ENCODE assay signal across 8 mouse cellular contexts in genomic region chr5:120579211-120579897, GRCm38 (mm10). TPM values are rescaled to one million over a fixed set of nuclear protein-coding genes. Genes with fewer than 3 reads are reported as not detected.
DNase-seq lines count a peak whose midpoint lies in the region; ATAC-seq and TF ChIP-seq lines count a peak whose summit lies in the region.

No protein-coding gene starts in this region.

- TF ChIP-seq POLR2A in small intestine, adult 2 months (IDR thresholded peaks at IDR 0.05; ENCODE audit: low read depth, low read length): no peak

- no peak for TF ChIP-seq CTCF in hindbrain, postnatal 0 days (IDR thresholded peaks at IDR 0.05; ENCODE audit: low read depth)
- no peak for TF ChIP-seq CTCF in small intestine, adult 2 months (IDR thresholded peaks at IDR 0.05; ENCODE audit: extremely low read depth, insufficient read length, insufficient replicate concordance, low read depth, low read length)

- peak overlapping the region; percentile 70 for H3K27ac ChIP-seq in hindbrain, postnatal 0 days
- peak overlapping the region; percentile 97 for H3K27ac ChIP-seq in liver, embryonic 15.5 days (replicated peaks)
- peak overlapping the region; percentile 68 for H3K27ac ChIP-seq in small intestine, adult 2 months (ENCODE audit: insufficient read depth, low read depth, low read length)

- peak overlapping the region; percentile 13; the same call in 1 of the 2 replicates for H3K4me2 ChIP-seq in hindbrain, postnatal 0 days (ENCODE audit: low read depth, low read length)
- H3K4me2 ChIP-seq in liver, embryonic 15.5 days: peak overlapping the region; percentile 72

- WGBS in hindbrain, postnatal 0 days: 39% methylated on average over 26 of the region's 26 CpGs
- WGBS in liver, embryonic 15.5 days (ENCODE audit: insufficient replicate concordance): 50% methylated on average over 26 of the region's 26 CpGs
- 52% methylated on average over 26 of the region's 26 CpGs for WGBS in small intestine, adult 2 months

- H3K4me3 ChIP-seq in hindbrain, postnatal 0 days (ENCODE audit: low read length): no peak overlapping the region
- 0 out of 2 replicates have a peak overlapping the region, but pooled peaks have one; percentile 36 for H3K4me3 ChIP-seq in liver, embryonic 15.5 days (replicated peaks)
- peak overlapping the region; percentile 6 for H3K4me3 ChIP-seq in small intestine, adult 2 months (ENCODE audit: low read depth, low read length)

- peaks cover 12% of the 10 kb centered on the region for H3K36me3 ChIP-seq in hindbrain, postnatal 0 days (ENCODE audit: insufficient read depth, low read length)
- peaks cover 60% of the 10 kb centered on the region for H3K36me3 ChIP-seq in liver, embryonic 15.5 days (replicated peaks)
- H3K36me3 ChIP-seq in small intestine, adult 2 months (ENCODE audit: control insufficient read depth, insufficient read depth, low read length): peaks cover 31% of the 10 kb centered on the region

- ATAC-seq in hindbrain, postnatal 0 days: peak; percentile 61
- no peak for ATAC-seq in liver, embryonic 15.5 days (ENCODE audit: insufficient read depth)

- DNase-seq in adrenal gland, postnatal 10 days: peak; percentile 74
- DNase-seq in adrenal gland, adult 18-20 months (ENCODE audit: low spot score in 2 of 2): no peak
- peak; percentile 39 for DNase-seq in adrenal gland, postnatal 25 days
- DNase-seq in gastrocnemius, adult 8-10 months (ENCODE audit: low spot score in 2 of 2): peak; percentile 77 to 84
- peak; percentile 61 for DNase-seq in hindbrain, postnatal 0 days (ENCODE audit: low spot score)
- DNase-seq in right cerebral cortex, adult 18-20 months: no peak

- peaks cover 18% of the 10 kb centered on the region for H3K4me1 ChIP-seq in hindbrain, postnatal 0 days (ENCODE audit: insufficient read depth, low read length)
- H3K4me1 ChIP-seq in liver, embryonic 15.5 days (replicated peaks): peaks cover 85% of the 10 kb centered on the region
- H3K4me1 ChIP-seq in small intestine, adult 2 months (ENCODE audit: control insufficient read depth, insufficient read depth, insufficient read length, low read length): peaks cover 38% of the 10 kb centered on the region

- no peaks in the 10 kb centered on the region for H3K27me3 ChIP-seq in hindbrain, postnatal 0 days (ENCODE audit: insufficient read depth, low read length)
- no peaks in the 10 kb centered on the region for H3K27me3 ChIP-seq in liver, embryonic 15.5 days
- H3K27me3 ChIP-seq in small intestine, adult 2 months (ENCODE audit: control insufficient read depth, insufficient read depth, low read length): no peaks in the 10 kb centered on the region

- peak overlapping the region; percentile 30; the same call in 1 of the 2 replicates for H3K9ac ChIP-seq in hindbrain, postnatal 0 days (replicated peaks; ENCODE audit: low read length)
- peak overlapping the region; percentile 60; the same call in 1 of the 2 replicates for H3K9ac ChIP-seq in liver, embryonic 15.5 days

- no peaks in the 10 kb centered on the region for H3K9me3 ChIP-seq in hindbrain, postnatal 0 days (ENCODE audit: low read length)
- no peaks in the 10 kb centered on the region for H3K9me3 ChIP-seq in liver, embryonic 15.5 days (replicated peaks)

RNA-seq across cellular contexts. Expression of gene Tpcn1, which starts 9.1 kb away (rescaled TPM):
- 10 to 100 TPM; 53.1 to 60.4 TPM for total RNA-seq in adrenal gland, postnatal 10 days (2021)
- total RNA-seq in adrenal gland, adult 18-20 months (2021): 10 to 100 TPM; 33.6 to 42.2 TPM
- 40.2 and 42.4 TPM in 2 replicates for total RNA-seq in adrenal gland, postnatal 25 days (2021)
- 10 to 100 TPM; 39.3 to 42.7 (median 41.5) TPM for total RNA-seq in gastrocnemius, adult 8-10 months (2022)
- 24.5 and 30.7 TPM in 2 replicates for total RNA-seq in hindbrain, postnatal 0 days (2014; rRNA removed)
- 15.4 and 16.1 TPM in 2 replicates for polyA plus RNA-seq in hindbrain, postnatal 0 days (2015; fragmentation: Nextera tagmentation; extraction: Ambion mirVana)
- polyA plus RNA-seq in liver, embryonic 15.5 days (2015; fragmentation: Nextera tagmentation; extraction: Ambion mirVana): 22.7 and 26.4 TPM in 2 replicates
- polyA plus RNA-seq in small intestine, adult 2 months (2012; rRNA removed): 48.5 and 115 TPM in 2 replicates

RNA-seq across cellular contexts. Expression of gene Iqcd, which starts 9.5 kb away (rescaled TPM):
- total RNA-seq in adrenal gland, postnatal 10 days (2021): under 1 TPM; 0.42 to 0.51 TPM
- under 1 TPM; 0.36 to 0.48 TPM for total RNA-seq in adrenal gland, adult 18-20 months (2021)
- total RNA-seq in adrenal gland, postnatal 25 days (2021): 0.57 and 0.67 TPM in 2 replicates
- not detected for total RNA-seq in gastrocnemius, adult 8-10 months (2022)
- 0.63 and 1.9 TPM in 2 replicates for total RNA-seq in hindbrain, postnatal 0 days (2014; rRNA removed)
- polyA plus RNA-seq in hindbrain, postnatal 0 days (2015; fragmentation: Nextera tagmentation; extraction: Ambion mirVana): 1.8 and 2.0 TPM in 2 replicates
- polyA plus RNA-seq in liver, embryonic 15.5 days (2015; fragmentation: Nextera tagmentation; extraction: Ambion mirVana): 0.90 and 1.2 TPM in 2 replicates
- polyA plus RNA-seq in small intestine, adult 2 months (2012; rRNA removed): 0.15 and 0.25 TPM in 2 replicates

RNA-seq across cellular contexts. Expression of gene Rita1, which starts 33.0 kb away (rescaled TPM):
- 10 to 100 TPM; 12.9 to 17.4 TPM for total RNA-seq in adrenal gland, postnatal 10 days (2021)
- 10 to 100 TPM; 14.2 to 16.9 TPM for total RNA-seq in adrenal gland, adult 18-20 months (2021)
- 15.9 and 17.5 TPM in 2 replicates for total RNA-seq in adrenal gland, postnatal 25 days (2021)
- total RNA-seq in gastrocnemius, adult 8-10 months (2022): 1 to 10 TPM; 4.9 to 8.3 (median 6.4) TPM
- 38.0 and 38.6 TPM in 2 replicates for total RNA-seq in hindbrain, postnatal 0 days (2014; rRNA removed)
- polyA plus RNA-seq in hindbrain, postnatal 0 days (2015; fragmentation: Nextera tagmentation; extraction: Ambion mirVana): 30.1 and 30.4 TPM in 2 replicates
- 4.0 TPM in 2 replicates for polyA plus RNA-seq in liver, embryonic 15.5 days (2015; fragmentation: Nextera tagmentation; extraction: Ambion mirVana)
- 6.9 and 12.1 TPM in 2 replicates for polyA plus RNA-seq in small intestine, adult 2 months (2012; rRNA removed)

RNA-seq across cellular contexts. Expression of gene Ddx54, which starts 33.2 kb away (rescaled TPM):
- total RNA-seq in adrenal gland, postnatal 10 days (2021): 10 to 100 TPM; 36.0 to 36.1 TPM
- total RNA-seq in adrenal gland, adult 18-20 months (2021): 10 to 100 TPM; 44.1 to 57.6 TPM
- 50.5 and 54.7 TPM in 2 replicates for total RNA-seq in adrenal gland, postnatal 25 days (2021)
- 10 to 100 TPM; 16.7 to 19.7 (median 17.3) TPM for total RNA-seq in gastrocnemius, adult 8-10 months (2022)
- total RNA-seq in hindbrain, postnatal 0 days (2014; rRNA removed): 37.3 and 40.1 TPM in 2 replicates
- polyA plus RNA-seq in hindbrain, postnatal 0 days (2015; fragmentation: Nextera tagmentation; extraction: Ambion mirVana): 30.8 and 31.9 TPM in 2 replicates
- polyA plus RNA-seq in liver, embryonic 15.5 days (2015; fragmentation: Nextera tagmentation; extraction: Ambion mirVana): 16.2 and 17.7 TPM in 2 replicates
- polyA plus RNA-seq in small intestine, adult 2 months (2012; rRNA removed): 23.1 and 44.6 TPM in 2 replicates

RNA-seq across cellular contexts. Expression of gene Cfap73, which starts 54.7 kb away (rescaled TPM):
- under 1 TPM in 1 of 2 experiments, not detected in 1; 0.42 TPM for total RNA-seq in adrenal gland, postnatal 10 days (2021)
- under 1 TPM in 1 of 2 experiments, not detected in 1; 0.33 TPM for total RNA-seq in adrenal gland, adult 18-20 months (2021)
- 2.8 and 3.1 TPM in 2 replicates for total RNA-seq in adrenal gland, postnatal 25 days (2021)
- not detected for total RNA-seq in gastrocnemius, adult 8-10 months (2022)
- total RNA-seq in hindbrain, postnatal 0 days (2014; rRNA removed): 0.21 and 0.79 TPM in 2 replicates
- 0.26 and 0.86 TPM in 2 replicates for polyA plus RNA-seq in hindbrain, postnatal 0 days (2015; fragmentation: Nextera tagmentation; extraction: Ambion mirVana)
- polyA plus RNA-seq in liver, embryonic 15.5 days (2015; fragmentation: Nextera tagmentation; extraction: Ambion mirVana): not detected in 2 replicates
- not detected in 2 replicates for polyA plus RNA-seq in small intestine, adult 2 months (2012; rRNA removed)

Comparison
In these comparisons a context has a peak if more than half of its experiments do, and no peak if none do; other contexts are left out.
1. DNase-seq: peak in adrenal gland, postnatal 10 days (single experiment), adrenal gland, postnatal 25 days (single experiment), gastrocnemius, adult 8-10 months (2 of 2) and hindbrain, postnatal 0 days (single experiment); none in adrenal gland, adult 18-20 months (0 of 2) and right cerebral cortex, adult 18-20 months (single experiment).
2. Peak in every context shown above with its lines, with median percentiles within 50 percentile points of each other: H3K27ac ChIP-seq.